Mouse (Mus musculus) G1E (cell line): ENCODE measurements around the gene Gm6614. TPM values are rescaled to one million over a fixed set of nuclear protein-coding genes. Genes with fewer than 3 reads are reported as not detected.

Experiments used
- ATAC-seq: 2 replicates; pipeline ENCODE4 v1.8.0; 2016; ENCODE audit warnings: mild to moderate bottlenecking; ENCODE audit not compliant: insufficient number of reproducible peaks, poor library complexity, low FRiP score, severe bottlenecking; ENCODE audit errors: extremely low read depth
- DNase-seq: peaks from one replicate; pipeline ENCODE4 v3.0.0; 2012; ENCODE audit warnings: low spot score
- H3K27me3 ChIP-seq: 2 replicates; pipeline ENCODE4 v1.6.1; 2012; ENCODE audit warnings: mild to moderate bottlenecking, low read length, inconsistent platforms; ENCODE audit not compliant: insufficient read depth
- H3K36me3 ChIP-seq: replicated peaks from 2 replicates; pipeline ENCODE3; 2012; ENCODE audit warnings: mild to moderate bottlenecking, inconsistent platforms
- H3K4me1 ChIP-seq: 2 replicates; pipeline ENCODE4 v1.6.1; 2012; ENCODE audit warnings: low read depth, low read length, inconsistent platforms, mixed read lengths; ENCODE audit not compliant: insufficient read depth
- H3K4me3 ChIP-seq: 2 replicates; pipeline ENCODE4 v1.5.1; 2012; ENCODE audit warnings: low read depth, mild to moderate bottlenecking, inconsistent platforms, low read length, moderate library complexity, mixed read lengths
- H3K9me3 ChIP-seq: replicated peaks from 2 replicates; pipeline ENCODE4 v1.6.1; 2012; ENCODE audit warnings: inconsistent platforms
- CTCF ChIP-seq: IDR thresholded peaks from 2 replicates; pipeline ENCODE4 v1.5.1; 2012; ENCODE audit warnings: low read depth, low read length, inconsistent platforms, mixed read lengths
- GATA1 ChIP-seq: IDR thresholded peaks from 2 replicates; pipeline ENCODE4 v1.6.1; 2012; ENCODE audit warnings: borderline replicate concordance, low read length, inconsistent platforms, mixed read lengths
- GATA2 ChIP-seq: IDR thresholded peaks from 2 replicates; pipeline ENCODE4 v1.6.1; 2012; ENCODE audit warnings: low read depth, low read length, inconsistent platforms, borderline replicate concordance
- POLR2AphosphoS5 ChIP-seq: IDR thresholded peaks from 2 replicates; pipeline ENCODE4 v1.6.1; 2012; ENCODE audit warnings: low read depth, low read length, inconsistent platforms; ENCODE audit not compliant: insufficient replicate concordance
- TAL1 ChIP-seq: conservative IDR thresholded peaks from 2 replicates; pipeline ENCODE4 v1.6.1; 2012; ENCODE audit warnings: low read depth, low read length, inconsistent platforms, mixed read lengths
- polyA plus RNA-seq: library from polyadenylated mRNA; stranded (reverse); fragments of >175 nt; gene quantifications from 2 replicates; pipeline ENCODE4 v1.2.3, GENCODE M21; 2012
- total RNA-seq, 2 experiments: library from RNA; stranded (forward) in 1 of 2; stranded (reverse) in 1 of 2; fragments of 200-1000 nt in 1 of 2; fragments of >200 nt in 1 of 2; fragmentation: Nextera tagmentation in 1 of 2; gene quantifications; 2 replicates each; pipeline ENCODE4 v1.2.3; 2014 to 2017

The Gm6614 gene
- total and polyA plus RNA-seq, 3 experiments = 0.05 TPM; not detected in 2

DNA sequence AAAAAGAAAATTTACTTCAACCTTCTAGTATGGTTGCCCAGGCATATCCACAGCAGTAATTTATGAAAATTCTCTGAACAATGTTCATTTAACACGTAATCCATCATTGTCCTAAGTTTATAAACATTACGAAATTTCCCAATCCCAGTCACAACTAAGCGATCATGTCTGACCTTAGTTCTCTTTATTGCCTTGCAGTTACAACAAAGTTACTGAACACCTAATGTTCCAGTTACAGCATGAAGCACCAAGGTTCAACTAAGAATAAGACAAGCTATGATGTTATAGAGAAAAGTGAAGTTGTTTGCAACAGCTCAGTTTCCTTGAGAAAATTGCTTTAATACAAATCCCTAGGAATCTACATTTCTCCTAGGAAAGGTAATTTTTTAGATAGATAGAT, 10.5 kb upstream of the Gm6614 start:
- Histone ChIP-seq H3K36me3 (no peaks in the 10 kb centered on the region), H3K4me1 (no peaks in the 10 kb centered on the region), H3K4me3 (no peak overlapping the region), H3K9me3 (no peaks in the 10 kb centered on the region), H3K27me3 (no peaks in the 10 kb centered on the region)
- no peak for ATAC-seq
- no peak for TF ChIP-seq TAL1
- TF ChIP-seq GATA1 = no peak
- no peak for TF ChIP-seq POLR2AphosphoS5
- no peak for TF ChIP-seq CTCF
- no peak for TF ChIP-seq GATA2
- no peak for DNase-seq

DNA sequence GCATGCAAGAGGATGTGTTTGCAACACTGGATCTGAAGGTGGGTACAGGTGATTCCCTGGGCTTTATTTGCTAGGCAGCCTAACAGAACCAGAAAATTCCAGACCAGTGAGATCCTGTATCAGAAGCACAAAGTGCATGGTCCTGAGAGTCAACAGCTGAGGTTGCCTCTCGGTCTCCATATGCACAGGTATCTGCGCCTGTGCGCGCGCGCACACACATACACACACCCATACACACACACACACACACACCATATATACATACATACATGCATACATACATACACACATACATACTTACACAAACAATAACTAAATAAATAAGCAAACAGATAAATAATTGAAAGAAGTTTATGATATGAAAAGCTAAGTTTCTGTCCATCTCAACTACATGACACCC, 24.4 kb downstream of the Gm6614 start:
- ATAC-seq (no peak; the same call in 1 of the 2 replicates), DNase-seq (no peak)
- TF ChIP-seq TAL1 (no peak), GATA2 (no peak), CTCF (no peak), POLR2AphosphoS5 (no peak), GATA1 (no peak)
- Histone ChIP-seq H3K9me3 (no peaks in the 10 kb centered on the region), H3K4me1 (no peaks in the 10 kb centered on the region), H3K27me3 (no peaks in the 10 kb centered on the region), H3K4me3 (no peak overlapping the region), H3K36me3 (no peaks in the 10 kb centered on the region)

- Histone ChIP-seq H3K36me3 (no peaks in the 10 kb centered on the region), H3K4me3 (no peak overlapping the region), H3K4me1 (no peaks in the 10 kb centered on the region), H3K27me3 (no peaks in the 10 kb centered on the region), H3K9me3 (no peaks in the 10 kb centered on the region)
- TF ChIP-seq GATA2 = no peak
- TF ChIP-seq TAL1 = no peak
- no peak for TF ChIP-seq POLR2AphosphoS5
- no peak for TF ChIP-seq CTCF
- no peak for TF ChIP-seq GATA1
- ATAC-seq (no peak), DNase-seq (no peak)
Observed at GRCm38 (mm10) chr6:141984644-141985043, 26.6 kb downstream of the Gm6614 start.

DNA sequence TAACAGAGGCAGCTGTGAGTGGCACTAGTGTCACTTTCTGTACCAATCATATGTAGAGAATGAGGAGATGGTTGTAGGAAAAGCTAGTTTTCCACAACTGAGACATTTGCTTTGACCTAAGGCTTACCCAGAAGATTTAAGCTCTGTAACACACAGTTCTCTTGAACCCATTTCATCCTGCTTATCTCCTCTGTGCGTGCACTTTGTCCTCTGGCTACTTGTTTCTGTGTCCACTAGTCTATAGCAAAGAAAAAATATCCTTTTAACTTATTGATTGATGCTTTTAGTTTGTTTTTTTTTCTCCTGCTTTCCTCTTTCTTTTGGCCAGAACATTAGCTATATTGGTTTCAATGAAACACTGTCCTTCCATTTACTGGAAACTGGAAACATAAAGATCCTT, 48.8 kb downstream of the Gm6614 start:
- TF ChIP-seq CTCF (no peak), TAL1 (no peak), POLR2AphosphoS5 (no peak), GATA1 (no peak), GATA2 (no peak)
- no peaks in the 10 kb centered on the region for H3K36me3 ChIP-seq
- ATAC-seq = no peak
- H3K9me3 ChIP-seq = no peaks in the 10 kb centered on the region
- H3K27me3 ChIP-seq = no peaks in the 10 kb centered on the region
- no peaks in the 10 kb centered on the region for H3K4me1 ChIP-seq
- no peak overlapping the region for H3K4me3 ChIP-seq
- DNase-seq = no peak

DNA sequence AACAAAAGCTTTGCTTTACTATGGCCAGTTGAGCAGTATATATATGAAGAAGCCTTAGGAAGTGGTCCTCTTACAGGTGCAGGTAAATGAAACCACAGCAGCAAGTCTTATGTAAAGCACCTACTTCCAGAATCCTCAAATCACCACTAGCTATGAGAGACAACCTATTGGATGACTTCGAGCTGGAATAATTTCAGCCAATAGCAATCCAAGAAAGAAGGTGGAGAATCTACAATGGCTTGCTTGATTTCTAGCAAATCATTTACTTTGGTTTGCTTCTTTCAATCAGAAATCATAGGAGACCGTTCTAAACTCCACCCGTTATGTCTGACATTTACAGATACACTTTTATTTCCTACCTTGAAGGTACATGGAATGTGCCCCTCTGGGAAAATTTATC, 49.4 kb downstream of the Gm6614 start:
- ATAC-seq (no peak), DNase-seq (no peak)
- Histone ChIP-seq H3K27me3 (no peaks in the 10 kb centered on the region), H3K4me1 (no peaks in the 10 kb centered on the region), H3K36me3 (no peaks in the 10 kb centered on the region), H3K4me3 (no peak overlapping the region), H3K9me3 (no peaks in the 10 kb centered on the region)
- TF ChIP-seq POLR2AphosphoS5 = no peak
- no peak for TF ChIP-seq TAL1
- TF ChIP-seq CTCF = no peak
- TF ChIP-seq GATA2 = no peak
- no peak for TF ChIP-seq GATA1

GRCm38 (mm10) chr6:141960482-141960881, 50.7 kb downstream of the Gm6614 start:
- DNase-seq (no peak), ATAC-seq (no peak)
- Histone ChIP-seq H3K4me1 (no peaks in the 10 kb centered on the region), H3K36me3 (no peaks in the 10 kb centered on the region), H3K27me3 (no peaks in the 10 kb centered on the region), H3K4me3 (no peak overlapping the region), H3K9me3 (no peaks in the 10 kb centered on the region)
- TF ChIP-seq GATA1 (no peak), CTCF (no peak), TAL1 (no peak), GATA2 (no peak), POLR2AphosphoS5 (no peak)

DNA sequence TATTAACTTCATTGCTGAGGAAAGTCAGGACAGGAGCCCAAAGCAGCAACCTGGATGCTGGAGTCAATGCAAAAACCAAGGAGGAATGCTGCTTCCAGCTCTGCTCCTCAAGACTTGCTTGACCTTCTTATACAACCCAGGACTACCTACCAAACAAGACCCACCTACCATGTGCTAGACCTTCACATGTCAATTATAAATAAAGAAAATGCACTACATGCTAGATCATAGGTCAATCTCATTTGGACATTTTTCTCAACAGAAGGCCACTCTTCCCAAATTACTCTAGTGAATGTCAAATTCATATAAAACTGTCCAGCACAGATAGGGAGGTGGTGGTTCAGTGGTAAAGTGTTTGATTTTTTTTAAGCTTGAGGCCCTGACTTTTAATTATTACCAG, 64.4 kb downstream of the Gm6614 start, which contains the start of gene Slco1a1:
TSS of gene Slco1a1 (minus strand) at position 101 of the 400 bp plus-strand sequence.
- H3K9me3 ChIP-seq = no peaks in the 10 kb centered on the region
- ATAC-seq = no peak
- TF ChIP-seq POLR2AphosphoS5 = no peak
- TF ChIP-seq TAL1 = no peak
- no peak for TF ChIP-seq GATA1

More for the DNA sequence above, 64.4 kb downstream of the Gm6614 start, which contains the start of gene Slco1a1:
- no peak for DNase-seq
- no peaks in the 10 kb centered on the region for H3K4me1 ChIP-seq
- no peaks in the 10 kb centered on the region for H3K27me3 ChIP-seq
- H3K36me3 ChIP-seq = no peaks in the 10 kb centered on the region
- H3K4me3 ChIP-seq = no peak within 1 kb of the TSS
